Mouse (Mus musculus): Measurements from ENCODE around the gene Csnk2a2. TPM values are rescaled to one million over a fixed set of nuclear protein-coding genes. Genes with fewer than 3 reads are reported as not detected.

Gene Csnk2a2
- polyA plus RNA-seq (2015; fragmentation: Nextera tagmentation; extraction: Ambion mirVana), result 10.6 and 12.3 TPM in 2 replicates

DNA sequence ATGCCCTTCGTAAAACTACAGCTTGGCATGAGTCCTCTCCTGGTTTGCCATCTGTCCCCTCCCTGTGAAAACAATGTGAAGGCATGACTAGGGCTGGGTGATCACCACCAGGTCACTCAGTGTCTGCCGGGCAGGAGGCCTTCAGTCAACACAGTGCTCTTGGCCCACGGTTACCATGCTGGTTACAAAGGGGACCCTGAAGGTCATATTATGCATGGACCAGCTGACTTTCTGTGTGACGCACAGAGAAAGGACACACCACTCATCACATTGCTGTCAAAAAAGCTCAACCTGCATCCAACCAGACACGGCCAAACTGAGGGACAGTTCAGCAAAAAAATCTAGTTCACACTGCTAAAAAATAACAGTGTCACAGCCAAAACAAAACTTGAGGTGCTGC lies at the start of gene Csnk2a2:
Gene Csnk2a2, minus strand, starts transcription at position 34 of the 400 bp plus-strand sequence.

GRCm38 (mm10) chr8:95533584-95534387 lies 43.9 kb upstream of the Csnk2a2 start, which contains the start of gene Ccdc113:
TSS of gene Ccdc113 (plus strand) at chr8:95534085.

DNA sequence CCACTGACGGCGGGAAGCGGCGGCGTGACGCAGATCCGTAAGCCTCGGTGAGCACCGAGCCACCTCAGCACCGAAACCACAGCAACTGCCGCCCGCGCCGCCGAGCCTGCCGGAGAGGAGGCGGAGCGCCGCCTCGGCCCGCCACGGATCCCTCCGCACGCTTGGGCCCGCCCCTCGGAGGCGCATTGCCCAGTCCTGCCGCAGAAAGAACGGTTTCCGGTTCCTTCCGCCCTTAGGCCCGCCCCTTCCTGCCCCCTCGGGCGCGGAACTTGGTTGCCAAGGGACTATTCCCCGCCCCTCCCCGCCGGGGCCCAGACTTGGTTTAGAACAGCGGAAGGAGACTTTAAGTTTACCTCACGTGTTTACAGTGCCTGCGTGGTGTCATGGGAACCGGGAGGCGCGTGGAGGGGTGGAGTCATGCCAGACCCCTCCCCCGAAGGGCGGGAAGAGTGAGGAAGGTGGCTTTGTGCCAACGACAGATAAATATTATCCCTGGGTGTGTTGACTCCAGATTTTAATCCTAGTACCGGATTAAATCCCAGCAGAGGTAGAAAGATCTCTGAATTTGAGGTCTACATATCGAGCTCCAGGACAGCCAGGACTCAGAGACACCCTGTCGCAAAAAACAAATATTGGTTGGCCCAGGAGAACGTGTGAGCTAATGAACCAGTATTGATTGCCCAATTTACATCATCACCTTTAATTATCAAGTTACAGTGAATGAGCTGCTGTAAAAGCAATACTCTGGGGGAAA lies 55.0 kb downstream of the Csnk2a2 start, which contains the start of gene Cfap20:
Gene Cfap20, minus strand, starts transcription at position 184 of the 754 bp plus-strand sequence.

Other genes starting within 250 kb of the Csnk2a2 start
- gene Cngb1, start 183.5 kb downstream of the Csnk2a2 start, polyA plus RNA-seq (2015; fragmentation: Nextera tagmentation; extraction: Ambion mirVana), result 0.70 and 1.5 TPM in 2 replicates
- gene Tepp, start 179.5 kb downstream of the Csnk2a2 start, polyA plus RNA-seq (2015; fragmentation: Nextera tagmentation; extraction: Ambion mirVana), result 1.9 and 3.1 TPM in 2 replicates
- 7.9 and 9.2 TPM in 2 replicates for gene Zfp319, start 158.1 kb downstream of the Csnk2a2 start, polyA plus RNA-seq (2015; fragmentation: Nextera tagmentation; extraction: Ambion mirVana)
- gene Usb1, start 157.8 kb downstream of the Csnk2a2 start, polyA plus RNA-seq (2015; fragmentation: Nextera tagmentation; extraction: Ambion mirVana), result 23.5 and 28.6 TPM in 2 replicates
- gene Mmp15, start 137.8 kb downstream of the Csnk2a2 start, polyA plus RNA-seq (2015; fragmentation: Nextera tagmentation; extraction: Ambion mirVana), result 21.0 and 22.4 TPM in 2 replicates
- gene Cfap20, start 55.2 kb downstream of the Csnk2a2 start, polyA plus RNA-seq (2015; fragmentation: Nextera tagmentation; extraction: Ambion mirVana), result 121 and 128 TPM in 2 replicates
- gene Ccdc113, start 44.0 kb upstream of the Csnk2a2 start, polyA plus RNA-seq (2015; fragmentation: Nextera tagmentation; extraction: Ambion mirVana), result 1.7 and 2.3 TPM in 2 replicates
- 0.10 TPM in 1 of 2 replicates, not detected in the other for gene Prss54, start 86.3 kb upstream of the Csnk2a2 start, polyA plus RNA-seq (2015; fragmentation: Nextera tagmentation; extraction: Ambion mirVana)
- gene Gins3, start 143.4 kb upstream of the Csnk2a2 start, polyA plus RNA-seq (2015; fragmentation: Nextera tagmentation; extraction: Ambion mirVana), result 3.9 and 4.6 TPM in 2 replicates
- 759 and 799 TPM in 2 replicates for gene Ndrg4, start 186.9 kb upstream of the Csnk2a2 start, polyA plus RNA-seq (2015; fragmentation: Nextera tagmentation; extraction: Ambion mirVana)
- gene Setd6, start 225.8 kb upstream of the Csnk2a2 start, polyA plus RNA-seq (2015; fragmentation: Nextera tagmentation; extraction: Ambion mirVana), result 33.3 and 33.4 TPM in 2 replicates

All from neural tube, postnatal 0 days (tissue).